Mouse (Mus musculus) midbrain, embryonic 12.5 days (tissue): ENCODE data around the gene Cd52. TPM values are rescaled to one million over a fixed set of nuclear protein-coding genes. Genes with fewer than 3 reads are reported as not detected.

Experiments
- ATAC-seq: fragments of 200-750 bp; cut with Nextera tagmentation; 2 replicates; pipeline ENCODE4 v1.8.0; 2017; ENCODE audit warnings: low read depth, moderate TSS enrichment, moderate library complexity; ENCODE audit not compliant: low FRiP score
- H3K27ac ChIP-seq: fragments of 300-500 bp; sonication (generic); replicated peaks from 2 replicates; pipeline ENCODE4 v1.5.1; 2016; ENCODE audit warnings: mild to moderate bottlenecking
- H3K27me3 ChIP-seq: fragments of 300-500 bp; sonication (generic); 2 replicates; pipeline ENCODE4 v1.6.1; 2016; ENCODE audit warnings: mild to moderate bottlenecking
- H3K36me3 ChIP-seq: fragments of 300-500 bp; sonication (generic); 2 replicates; pipeline ENCODE4 v1.6.1; 2016
- H3K4me1 ChIP-seq: fragments of 300-500 bp; sonication (generic); 2 replicates; pipeline ENCODE4 v1.6.1; 2016
- H3K4me2 ChIP-seq: fragments of 300-500 bp; sonication (generic); replicated peaks from 2 replicates; pipeline ENCODE4 v1.6.1; 2016; ENCODE audit warnings: mild to moderate bottlenecking, moderate library complexity
- H3K4me3 ChIP-seq: fragments of 300-500 bp; sonication (generic); 2 replicates; pipeline ENCODE4 v1.5.1; 2016; ENCODE audit warnings: mild to moderate bottlenecking
- H3K9ac ChIP-seq: fragments of 300-500 bp; sonication (generic); replicated peaks from 2 replicates; pipeline ENCODE4 v1.6.1; 2016; ENCODE audit warnings: mild to moderate bottlenecking, moderate library complexity
- H3K9me3 ChIP-seq: fragments of 300-500 bp; sonication (generic); 2 replicates; pipeline ENCODE4 v1.6.1; 2016; ENCODE audit warnings: mild to moderate bottlenecking
- WGBS: fragments of 180-500 bp; shearing (Covaris S2); methylation state at CpG from one replicate; pipeline ENCODE4 v1.1.7; 2016; 5-methylcytosine and 5-hydroxymethylcytosine counted together
- polyA plus RNA-seq: library from polyadenylated mRNA; unstranded; fragments of >200 nt; fragmentation: Nextera tagmentation; extraction: Ambion mirVana; gene quantifications from 2 replicates; pipeline ENCODE4 v1.2.1, GENCODE M21; 2016

The Cd52 gene
- polyA plus RNA-seq, 1 experiment from 2014 or later: 5.5 TPM

DNA sequence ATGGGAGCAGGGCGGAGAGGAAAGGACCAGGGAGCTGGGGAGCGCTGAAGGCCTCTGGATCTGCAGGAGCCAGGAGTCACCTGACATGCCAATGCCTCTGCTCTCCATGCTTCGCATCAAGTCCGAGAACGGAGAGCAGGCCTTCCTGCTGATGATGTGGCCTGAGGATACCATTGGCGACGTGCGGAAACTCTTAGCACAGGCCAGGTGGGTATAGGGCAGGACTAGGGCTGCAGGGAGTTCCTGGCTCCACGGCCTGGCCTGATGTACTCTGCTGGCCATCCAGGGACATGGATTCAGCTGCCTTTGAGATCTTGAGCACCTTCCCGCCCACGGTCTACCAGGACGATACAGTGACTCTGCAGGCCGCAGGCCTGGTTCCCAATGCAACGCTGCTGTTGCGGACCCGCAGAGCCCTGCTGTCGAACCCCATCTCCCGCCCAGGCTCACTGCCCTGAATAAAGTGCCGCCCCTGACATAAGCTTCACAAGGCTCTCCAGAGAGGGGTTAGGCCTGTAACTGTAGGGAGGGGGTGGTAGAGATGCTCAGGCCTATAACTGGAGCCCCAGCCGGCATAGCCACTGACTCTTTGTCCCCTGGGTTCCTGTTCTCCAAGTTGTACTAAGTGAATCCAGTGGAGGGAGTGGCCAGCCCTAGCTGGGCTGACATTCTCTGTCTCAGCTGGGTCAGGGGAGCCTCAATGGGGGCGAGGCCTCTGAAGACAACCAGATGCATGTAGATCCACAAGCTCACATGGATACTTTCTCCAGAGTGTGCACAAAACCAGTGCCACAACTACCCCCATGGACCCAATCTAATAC lies 31.6 kb upstream of the Cd52 start:
- no peak overlapping the region for H3K27ac ChIP-seq
- H3K4me2 ChIP-seq: no peak overlapping the region
- ATAC-seq: no peak
- H3K27me3 ChIP-seq: no peaks in the 10 kb centered on the region
- H3K9ac ChIP-seq: peak overlapping the region; percentile 80; the same call in 1 of the 2 replicates
- WGBS: 87% methylated on average over 21 of the region's 21 CpGs
- H3K36me3 ChIP-seq: peaks cover 11% of the 10 kb centered on the region; the same call in 1 of the 2 replicates
- no peaks in the 10 kb centered on the region for H3K9me3 ChIP-seq
- H3K4me1 ChIP-seq: peaks cover 29% of the 10 kb centered on the region
- no peak overlapping the region for H3K4me3 ChIP-seq

DNA sequence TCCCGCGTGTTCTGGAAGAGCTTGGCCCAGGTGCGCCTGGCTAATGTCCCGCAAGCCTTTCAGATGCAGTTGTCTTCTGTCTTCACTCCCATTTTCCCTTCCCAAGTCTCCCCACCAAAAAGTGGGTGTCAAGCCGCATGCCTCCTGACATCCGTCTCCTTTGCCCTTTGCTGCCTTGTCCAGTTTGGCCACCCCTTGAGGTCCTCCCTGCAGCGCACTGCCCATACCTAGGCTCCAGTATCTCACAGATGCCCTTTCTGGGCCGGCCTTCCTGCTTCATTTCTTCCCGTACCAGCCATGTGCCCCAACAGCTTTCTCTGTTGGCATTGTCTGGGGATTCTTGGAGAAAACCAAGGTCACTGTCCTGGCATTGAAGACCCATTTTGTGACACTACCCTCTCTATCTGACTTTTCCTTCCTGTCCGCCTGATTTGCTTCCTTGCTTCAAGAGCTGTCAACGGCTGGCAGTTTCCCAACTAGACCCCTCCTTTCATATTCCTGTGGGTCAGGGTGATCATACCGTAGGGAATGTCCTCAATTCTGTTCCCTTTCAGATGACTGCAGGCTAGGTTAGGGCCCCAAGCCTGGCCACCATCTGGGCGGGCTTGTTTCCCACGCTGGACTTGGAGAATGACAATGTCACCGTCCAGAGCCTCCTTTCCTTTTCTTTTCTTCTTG lies 30.6 kb upstream of the Cd52 start:
- WGBS: 89% methylated on average over 15 of the region's 15 CpGs
- Histone ChIP-seq H3K27ac (no peak overlapping the region), H3K4me2 (no peak overlapping the region), H3K36me3 (0 out of 2 replicates have a peak, but pooled peaks cover 3% of the 10 kb centered on the region), H3K4me3 (no peak overlapping the region), H3K4me1 (peaks cover 29% of the 10 kb centered on the region), H3K9ac (no peak overlapping the region), H3K27me3 (no peaks in the 10 kb centered on the region), H3K9me3 (no peaks in the 10 kb centered on the region)
- ATAC-seq: no peak

DNA sequence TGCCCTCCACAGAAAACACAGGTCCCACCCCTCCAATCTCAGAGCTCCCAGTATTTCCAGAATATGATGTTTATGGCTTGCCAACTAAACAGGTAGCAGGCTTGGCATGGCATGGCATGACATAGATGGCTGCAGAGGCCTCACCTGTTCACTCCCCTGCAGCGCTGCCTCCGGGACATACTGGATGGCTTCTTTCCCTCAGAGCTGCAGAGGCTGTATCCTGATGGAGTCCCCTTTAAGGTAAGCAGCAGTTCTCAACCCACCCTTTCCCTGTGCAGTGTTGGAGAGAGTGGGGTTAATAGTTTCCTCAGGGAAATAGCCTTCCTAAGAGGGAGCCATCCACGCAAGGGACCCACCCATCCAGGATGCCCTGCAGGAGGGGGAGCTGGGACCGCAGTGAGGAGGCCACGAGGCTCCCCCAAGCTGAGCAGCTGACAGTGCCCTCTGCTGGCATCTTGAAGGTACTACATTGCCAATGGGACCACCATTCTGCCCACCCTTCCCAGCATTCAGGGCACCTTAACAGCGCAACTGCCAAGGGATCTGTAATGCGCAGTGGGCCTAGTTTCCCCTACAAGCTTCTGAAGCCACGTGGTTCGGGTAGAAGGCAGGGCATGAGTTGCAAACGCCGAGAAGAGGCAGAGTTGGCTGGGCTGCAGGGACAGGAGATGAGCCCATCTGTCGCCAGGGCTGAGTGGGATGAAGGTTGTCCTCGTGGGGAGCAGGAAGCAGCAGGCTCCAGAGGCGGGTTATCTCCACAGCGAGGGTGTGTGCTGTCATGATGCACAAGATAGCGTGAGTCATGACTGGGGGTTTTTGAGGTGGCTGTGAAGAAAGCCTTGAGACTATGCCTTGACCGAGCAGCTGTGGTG lies 29.0 kb upstream of the Cd52 start:
- ATAC-seq: no peak
- Histone ChIP-seq H3K36me3 (no peaks in the 10 kb centered on the region), H3K4me1 (peaks cover 23% of the 10 kb centered on the region), H3K9ac (no peak overlapping the region), H3K4me2 (no peak overlapping the region), H3K27ac (no peak overlapping the region), H3K9me3 (no peaks in the 10 kb centered on the region), H3K4me3 (no peak overlapping the region), H3K27me3 (no peaks in the 10 kb centered on the region)
- WGBS: 28% methylated on average over 17 of the region's 17 CpGs

DNA sequence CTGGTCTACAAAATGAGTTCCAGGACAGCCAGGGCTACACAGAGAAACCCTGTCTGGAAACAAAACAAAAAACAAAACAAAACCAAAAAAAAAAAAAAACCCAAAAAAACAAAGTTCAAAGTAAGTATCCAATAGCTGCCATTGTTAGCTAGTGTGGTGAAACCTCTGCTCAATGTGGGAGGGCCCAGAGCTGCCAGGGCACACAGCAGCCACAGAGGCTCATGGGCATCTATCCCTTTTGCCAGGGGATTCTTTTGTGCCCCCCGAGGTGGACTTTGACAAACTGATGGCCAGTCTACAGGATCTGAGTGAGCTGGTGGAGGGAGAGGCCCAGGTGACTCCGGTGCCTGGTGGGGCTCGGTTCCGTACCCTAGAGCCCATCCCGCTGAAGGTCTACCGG lies 28.3 kb upstream of the Cd52 start:
- no peak overlapping the region for H3K4me2 ChIP-seq
- H3K27ac ChIP-seq: no peak overlapping the region
- H3K36me3 ChIP-seq: no peaks in the 10 kb centered on the region
- 93% methylated on average over 6 of the region's 6 CpGs for WGBS
- no peak overlapping the region for H3K9ac ChIP-seq
- no peaks in the 10 kb centered on the region for H3K9me3 ChIP-seq
- H3K4me1 ChIP-seq: peaks cover 19% of the 10 kb centered on the region
- no peaks in the 10 kb centered on the region for H3K27me3 ChIP-seq
- H3K4me3 ChIP-seq: no peak overlapping the region
- ATAC-seq: no peak

DNA sequence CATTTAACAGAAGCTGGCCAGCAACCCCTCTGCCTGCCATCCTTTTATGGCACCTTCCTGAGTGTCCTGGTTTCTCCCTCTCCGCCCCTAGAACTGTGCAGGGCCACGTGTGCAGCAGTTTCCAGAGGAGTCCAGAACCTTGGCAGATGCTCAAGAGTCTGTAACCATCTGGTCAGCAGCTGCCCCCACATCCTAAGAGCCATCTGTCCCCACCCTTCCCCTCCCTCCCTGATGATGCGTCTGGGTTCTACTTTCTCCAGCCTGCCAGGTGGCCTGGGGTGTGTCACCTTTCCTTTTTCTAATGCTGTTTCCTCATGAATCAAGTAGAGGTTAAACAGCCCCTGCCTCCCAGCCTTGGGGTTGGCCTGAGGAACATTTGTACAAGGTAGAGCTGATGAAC lies 27.4 kb upstream of the Cd52 start:
- WGBS: 72% methylated on average over 3 of the region's 3 CpGs
- Histone ChIP-seq H3K27me3 (no peaks in the 10 kb centered on the region), H3K36me3 (no peaks in the 10 kb centered on the region), H3K4me2 (no peak overlapping the region), H3K9me3 (no peaks in the 10 kb centered on the region), H3K27ac (no peak overlapping the region), H3K4me3 (no peak overlapping the region), H3K4me1 (peaks cover 11% of the 10 kb centered on the region), H3K9ac (no peak overlapping the region)
- no peak for ATAC-seq

DNA sequence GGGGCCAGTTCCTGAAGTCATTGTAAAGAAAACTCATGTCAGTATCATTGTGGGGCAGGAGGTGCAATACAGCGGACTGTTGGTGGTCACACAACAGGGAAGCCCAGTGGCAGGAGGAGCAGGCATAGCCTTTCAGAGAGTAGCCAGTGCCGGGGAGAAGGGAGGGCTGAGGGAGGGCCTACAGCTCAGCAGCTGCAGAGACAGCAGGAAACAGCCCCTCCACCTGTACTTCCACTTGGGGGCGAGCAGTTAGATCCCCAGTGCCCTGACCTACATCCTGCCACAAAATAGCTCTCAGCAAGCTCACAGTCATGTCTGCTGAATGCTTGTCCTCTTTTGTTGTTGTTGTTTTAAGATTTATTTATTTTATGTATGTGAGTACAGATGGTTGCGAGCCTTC lies 26.7 kb upstream of the Cd52 start:
- Histone ChIP-seq H3K36me3 (no peaks in the 10 kb centered on the region), H3K4me1 (0 out of 2 replicates have a peak, but pooled peaks cover 4% of the 10 kb centered on the region), H3K9ac (no peak overlapping the region), H3K27me3 (no peaks in the 10 kb centered on the region), H3K4me2 (no peak overlapping the region), H3K4me3 (no peak overlapping the region), H3K27ac (no peak overlapping the region), H3K9me3 (no peaks in the 10 kb centered on the region)
- WGBS: 51% methylated on average over 4 of the region's 4 CpGs
- no peak for ATAC-seq

DNA sequence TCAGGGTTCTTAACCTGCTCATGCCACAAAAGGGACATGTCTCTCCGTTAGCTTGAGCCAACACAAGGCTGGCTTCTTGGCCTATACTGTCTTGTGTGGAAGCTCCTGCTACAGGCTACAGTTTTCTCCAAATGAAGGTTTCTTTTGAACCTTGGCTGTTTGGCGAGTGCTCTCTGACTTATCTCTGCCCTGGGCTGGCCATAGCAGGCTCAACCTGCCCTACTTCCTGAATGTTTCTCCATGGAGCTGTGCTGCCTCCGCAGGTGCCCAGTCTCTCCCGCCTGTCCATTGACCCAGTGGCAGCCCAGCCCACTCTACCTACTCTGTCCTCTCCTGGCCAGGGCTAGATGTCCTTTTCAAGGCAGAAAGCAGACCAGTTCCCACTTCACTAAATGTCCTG lies 26.0 kb upstream of the Cd52 start:
- Histone ChIP-seq H3K9ac (no peak overlapping the region), H3K36me3 (no peaks in the 10 kb centered on the region), H3K4me1 (0 out of 2 replicates have a peak, but pooled peaks cover 3% of the 10 kb centered on the region), H3K4me2 (no peak overlapping the region), H3K27me3 (no peaks in the 10 kb centered on the region), H3K9me3 (no peaks in the 10 kb centered on the region), H3K4me3 (no peak overlapping the region), H3K27ac (no peak overlapping the region)
- ATAC-seq: no peak
- WGBS: 88% methylated on average over 4 of the region's 4 CpGs

DNA sequence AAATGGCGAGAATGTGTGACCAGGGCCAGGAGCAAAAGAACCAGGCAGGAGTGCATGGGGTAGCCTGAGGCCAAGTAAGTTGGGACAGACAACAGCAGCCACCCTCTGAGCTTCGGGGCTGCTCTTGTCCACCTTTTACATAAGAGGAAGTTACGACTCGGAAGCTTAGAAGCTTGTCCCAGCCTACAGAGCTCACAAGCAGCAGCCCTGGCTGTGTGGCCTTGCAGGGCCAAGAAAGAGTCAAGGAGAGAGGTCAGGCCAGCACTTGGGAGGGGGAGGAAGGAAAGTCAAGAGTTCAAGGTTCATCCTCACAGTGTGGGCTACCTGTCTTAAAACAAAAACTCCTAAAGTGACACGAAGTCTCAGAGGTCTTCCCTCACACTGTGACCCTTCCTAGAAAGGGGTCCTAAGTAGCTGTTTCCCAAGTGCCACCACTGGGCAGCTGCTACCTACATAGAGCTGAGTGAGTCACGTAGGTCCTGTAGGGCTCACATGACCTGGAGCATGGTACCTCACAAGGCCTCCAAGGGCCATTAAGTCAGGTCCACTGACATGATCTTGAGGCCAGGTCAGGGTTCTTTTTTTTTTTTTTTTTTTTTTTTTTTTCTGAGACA lies 25.4 kb upstream of the Cd52 start:
- H3K4me1 ChIP-seq: 0 out of 2 replicates have a peak, but pooled peaks cover 3% of the 10 kb centered on the region

DNA sequence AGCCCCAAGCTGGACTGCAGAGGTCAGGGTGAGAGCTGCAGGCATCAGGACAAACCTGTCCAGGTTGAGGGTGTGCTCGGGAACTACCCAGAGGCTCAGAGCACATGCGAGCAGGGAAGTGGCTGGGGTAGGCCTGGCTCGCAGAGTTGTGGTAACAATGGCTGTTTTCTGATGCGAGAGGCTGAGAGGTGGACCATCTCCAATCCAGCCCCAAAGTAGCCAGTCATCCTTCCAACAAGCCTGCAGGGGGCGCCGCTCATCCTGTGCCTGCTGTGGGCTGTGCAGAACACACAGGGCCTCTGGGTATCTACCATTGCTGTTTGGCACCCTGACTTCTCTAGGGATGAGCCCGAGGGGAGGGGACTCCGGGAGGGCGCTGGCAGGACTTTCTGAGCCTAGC lies 24.8 kb upstream of the Cd52 start:
- H3K27me3 ChIP-seq: no peaks in the 10 kb centered on the region
- no peak for ATAC-seq
- no peak overlapping the region for H3K4me3 ChIP-seq
- no peak overlapping the region for H3K9ac ChIP-seq
- H3K4me1 ChIP-seq: 0 out of 2 replicates have a peak, but pooled peaks cover 3% of the 10 kb centered on the region
- no peak overlapping the region for H3K4me2 ChIP-seq
- 62% methylated on average over 9 of the region's 9 CpGs for whole genome bisulfite sequencing
- H3K36me3 ChIP-seq: no peaks in the 10 kb centered on the region
- H3K9me3 ChIP-seq: no peaks in the 10 kb centered on the region
- no peak overlapping the region for H3K27ac ChIP-seq

More for the DNA sequence above, 25.4 kb upstream of the Cd52 start:
- H3K9ac ChIP-seq: no peak overlapping the region
- WGBS: 82% methylated on average over 6 of the region's 6 CpGs
- no peaks in the 10 kb centered on the region for H3K9me3 ChIP-seq
- ATAC-seq: no peak
- no peak overlapping the region for H3K4me2 ChIP-seq
- H3K4me3 ChIP-seq: no peak overlapping the region
- H3K36me3 ChIP-seq: no peaks in the 10 kb centered on the region
- no peaks in the 10 kb centered on the region for H3K27me3 ChIP-seq
- H3K27ac ChIP-seq: no peak overlapping the region

DNA sequence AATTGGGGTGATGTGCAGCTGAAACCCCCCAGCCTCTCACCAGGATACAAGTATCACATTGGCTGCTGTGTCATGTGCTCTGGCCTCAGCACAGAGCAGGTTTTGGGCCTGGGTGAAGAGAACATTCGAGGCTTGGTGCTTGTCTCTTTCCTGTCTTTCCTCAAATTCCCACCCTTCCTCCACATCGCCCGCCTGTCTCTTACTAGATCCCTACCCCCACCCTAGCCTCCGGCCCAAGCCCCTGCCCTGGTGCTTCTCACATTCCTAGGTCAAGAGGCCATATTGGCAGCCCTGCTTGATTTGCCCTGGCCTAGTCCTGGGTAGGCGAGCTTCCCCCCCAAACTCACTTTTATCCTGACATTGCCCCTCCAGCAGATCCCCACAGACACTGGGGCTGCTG lies 24.2 kb upstream of the Cd52 start:
- Histone ChIP-seq H3K27me3 (no peaks in the 10 kb centered on the region), H3K4me1 (0 out of 2 replicates have a peak, but pooled peaks cover 1% of the 10 kb centered on the region), H3K27ac (no peak overlapping the region), H3K9me3 (no peaks in the 10 kb centered on the region), H3K4me3 (no peak overlapping the region), H3K9ac (no peak overlapping the region), H3K36me3 (no peaks in the 10 kb centered on the region), H3K4me2 (no peak overlapping the region)
- WGBS: 72% methylated on average over 5 of the region's 5 CpGs
- ATAC-seq: no peak

DNA sequence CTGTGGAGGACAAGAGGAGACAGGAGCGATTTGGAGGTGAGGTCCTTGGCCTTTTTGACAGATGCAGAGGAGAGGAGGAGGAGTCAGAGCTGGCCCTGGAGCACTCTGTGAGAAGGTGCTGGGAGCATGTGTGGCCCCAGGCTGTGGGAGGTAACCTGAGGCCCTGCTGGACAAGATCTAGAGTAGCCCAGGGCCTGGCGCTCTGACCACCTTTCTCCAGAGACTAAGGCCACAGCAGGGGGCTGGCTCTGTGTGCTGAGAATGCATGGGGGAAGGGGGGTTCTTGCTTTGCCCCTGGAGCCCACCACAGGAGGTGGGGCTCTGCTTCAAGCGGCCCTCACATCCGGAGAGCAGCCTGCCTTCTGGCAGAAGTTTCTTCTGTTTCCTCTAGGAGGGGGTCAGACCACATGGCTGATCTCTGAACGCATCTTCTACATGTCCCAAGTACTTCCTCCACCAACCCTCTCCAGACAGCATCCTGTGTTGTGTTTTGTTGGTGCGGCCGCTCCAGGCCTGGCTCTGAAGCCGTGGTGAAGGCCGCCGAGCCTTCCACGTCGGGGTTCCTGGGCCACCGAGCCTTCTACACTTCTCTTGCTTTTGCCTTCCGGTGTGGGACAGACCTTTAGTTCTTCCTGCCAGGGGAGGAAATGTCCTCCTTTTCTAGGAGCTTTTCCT lies 23.4 kb upstream of the Cd52 start:
- Histone ChIP-seq H3K9me3 (no peaks in the 10 kb centered on the region), H3K36me3 (no peaks in the 10 kb centered on the region), H3K4me3 (no peak overlapping the region), H3K9ac (no peak overlapping the region), H3K27ac (no peak overlapping the region), H3K4me1 (peaks cover 7% of the 10 kb centered on the region), H3K27me3 (no peaks in the 10 kb centered on the region), H3K4me2 (no peak overlapping the region)
- WGBS: 73% methylated on average over 14 of the region's 14 CpGs
- no peak for ATAC-seq
